Comparison of ENCODE assay signal across 8 mouse cellular contexts in genomic region chr6:120491862-120492498, GRCm38 (mm10). TPM values are rescaled to one million over a fixed set of nuclear protein-coding genes. Genes with fewer than 3 reads are reported as not detected.
A peak's percentile ranks its signal among the peaks of the same experiment; 100 is the strongest.
DNase-seq lines count a peak whose midpoint lies in the region; ATAC-seq and TF ChIP-seq lines count a peak whose summit lies in the region.

No protein-coding gene starts in this region.

- H3K4me3 ChIP-seq in layer of hippocampus, adult 2 months, result peak overlapping the region; percentile 76
- H3K4me3 ChIP-seq in forebrain, embryonic 16.5 days (replicated peaks; ENCODE audit: low read length), result peak overlapping the region; percentile 79
- H3K4me3 ChIP-seq in liver, embryonic 15.5 days (replicated peaks), result peak overlapping the region; percentile 54
- H3K4me3 ChIP-seq in olfactory bulb, adult 2 months (ENCODE audit: insufficient read depth, low read depth, low read length), result peak overlapping the region; percentile 89

- DNase-seq in layer of hippocampus, adult 2 months (ENCODE audit: low spot score in 2 of 2), result no peak
- DNase-seq in layer of hippocampus, postnatal 14 days (ENCODE audit: low spot score in 2 of 2), result no peak
- DNase-seq in c-Kit-positive CD71-positive TER-119-positive erythroid progenitor cells, embryonic 14.5 days (ENCODE audit: low spot score), result no peak
- no peak for DNase-seq in cerebellum, adult 11 months

- ATAC-seq in forebrain, embryonic 16.5 days, result no peak
- ATAC-seq in liver, embryonic 15.5 days (ENCODE audit: insufficient read depth), result no peak
- ATAC-seq in monocyte, adult 5-6 weeks (replicated peaks; ENCODE audit: insufficient number of reproducible peaks, low FRiP score, low TSS enrichment, poor library complexity, severe bottlenecking), result no peak

- no peak for TF ChIP-seq CTCF in layer of hippocampus, adult 2 months (conservative IDR thresholded peaks at IDR 0.05)
- no peak for TF ChIP-seq CTCF in olfactory bulb, adult 2 months (IDR thresholded peaks at IDR 0.05; ENCODE audit: insufficient read depth, low read depth, low read length)

- H3K4me2 ChIP-seq in forebrain, embryonic 16.5 days (ENCODE audit: low read length), result peak overlapping the region; percentile 73
- H3K4me2 ChIP-seq in liver, embryonic 15.5 days, result peak overlapping the region; percentile 76

- 12% methylated on average over 20 of the region's 22 CpGs for WGBS in forebrain, embryonic 16.5 days
- WGBS in liver, embryonic 15.5 days (ENCODE audit: insufficient replicate concordance), result 10% methylated on average over 22 of the region's 22 CpGs
- 15% methylated on average over 22 of the region's 22 CpGs for WGBS in olfactory bulb, adult 2 months

- H3K4me1 ChIP-seq in forebrain, embryonic 16.5 days (replicated peaks; ENCODE audit: control insufficient read depth, insufficient read depth, low read length), result peaks cover 39% of the 10 kb centered on the region
- H3K4me1 ChIP-seq in liver, embryonic 15.5 days (replicated peaks), result peaks cover 25% of the 10 kb centered on the region
- H3K4me1 ChIP-seq in olfactory bulb, adult 2 months (ENCODE audit: control insufficient read depth, insufficient read depth, low read length), result peaks cover 46% of the 10 kb centered on the region

- TF ChIP-seq POLR2A in olfactory bulb, adult 2 months (IDR thresholded peaks at IDR 0.05; ENCODE audit: insufficient read depth, low read depth, low read length), result no peak

- H3K9me3 ChIP-seq in forebrain, embryonic 16.5 days (ENCODE audit: control insufficient read depth, low read length), result no peaks in the 10 kb centered on the region
- H3K9me3 ChIP-seq in liver, embryonic 15.5 days (replicated peaks), result no peaks in the 10 kb centered on the region

- peak overlapping the region; percentile 87 for H3K9ac ChIP-seq in forebrain, embryonic 16.5 days (replicated peaks; ENCODE audit: low read depth, low read length)
- H3K9ac ChIP-seq in liver, embryonic 15.5 days, result no peak overlapping the region

- H3K27ac ChIP-seq in layer of hippocampus, adult 2 months, result peak overlapping the region; percentile 97
- H3K27ac ChIP-seq in forebrain, embryonic 16.5 days (ENCODE audit: low read length), result no peak overlapping the region
- no peak overlapping the region for H3K27ac ChIP-seq in liver, embryonic 15.5 days (replicated peaks)
- peak overlapping the region; percentile 27; the same call in 1 of the 2 replicates for H3K27ac ChIP-seq in olfactory bulb, adult 2 months (ENCODE audit: insufficient read depth, low read depth, low read length)

- H3K27me3 ChIP-seq in forebrain, embryonic 16.5 days (replicated peaks; ENCODE audit: control insufficient read depth, insufficient read depth, low read length), result no peaks in the 10 kb centered on the region
- H3K27me3 ChIP-seq in liver, embryonic 15.5 days, result peaks cover 85% of the 10 kb centered on the region

- H3K36me3 ChIP-seq in forebrain, embryonic 16.5 days (ENCODE audit: control insufficient read depth, insufficient read depth), result no peaks in the 10 kb centered on the region
- H3K36me3 ChIP-seq in liver, embryonic 15.5 days (replicated peaks), result no peaks in the 10 kb centered on the region

RNA-seq across cellular contexts. Expression of gene Tmem121b, which starts 1.6 kb away (rescaled TPM):
- total RNA-seq in layer of hippocampus, adult 2 months (2021), result 10 to 100 TPM; 38.2 to 38.6 TPM
- total RNA-seq in layer of hippocampus, postnatal 14 days (2021), result 10 to 100 TPM; 41.3 to 42.2 TPM
- 3.3 and 3.5 TPM in 2 replicates for polyA plus RNA-seq in forebrain, embryonic 16.5 days (2015; fragmentation: Nextera tagmentation; extraction: Ambion mirVana)
- polyA plus RNA-seq in liver, embryonic 15.5 days (2015; fragmentation: Nextera tagmentation; extraction: Ambion mirVana), result not detected in 2 replicates
- not detected in 2 replicates for polyA plus RNA-seq in olfactory bulb, adult 2 months (2012; ENCODE audit: insufficient read depth, insufficient read length, low replicate concordance, missing spikeins)
- total RNA-seq in monocyte, adult 5-6 weeks (2017), result 4.9 to 12.3 TPM (median 10.3 TPM) in 3 replicates

RNA-seq across cellular contexts. Expression of gene Il17ra, which starts 28.9 kb away (rescaled TPM):
- total RNA-seq in layer of hippocampus, adult 2 months (2021), result 1 to 10 TPM; 6.7 to 8.1 TPM
- total RNA-seq in layer of hippocampus, postnatal 14 days (2021), result 1 to 10 TPM; 5.0 to 6.6 TPM
- 4.6 and 5.3 TPM in 2 replicates for polyA plus RNA-seq in forebrain, embryonic 16.5 days (2015; fragmentation: Nextera tagmentation; extraction: Ambion mirVana)
- 10.4 and 12.1 TPM in 2 replicates for polyA plus RNA-seq in liver, embryonic 15.5 days (2015; fragmentation: Nextera tagmentation; extraction: Ambion mirVana)
- 39.1 TPM in 1 of 2 replicates, not detected in the other for polyA plus RNA-seq in olfactory bulb, adult 2 months (2012; ENCODE audit: insufficient read depth, insufficient read length, low replicate concordance, missing spikeins)
- total RNA-seq in monocyte, adult 5-6 weeks (2017), result 155 to 206 TPM (median 192 TPM) in 3 replicates

RNA-seq across cellular contexts. Expression of gene Hdhd5, which starts 39.1 kb away (rescaled TPM):
- total RNA-seq in layer of hippocampus, adult 2 months (2021), result 10 to 100 TPM; 32.3 to 40.2 TPM
- 10 to 100 TPM; 34.2 to 38.1 TPM for total RNA-seq in layer of hippocampus, postnatal 14 days (2021)
- 15.3 and 16.4 TPM in 2 replicates for polyA plus RNA-seq in forebrain, embryonic 16.5 days (2015; fragmentation: Nextera tagmentation; extraction: Ambion mirVana)
- 9.9 and 11.6 TPM in 2 replicates for polyA plus RNA-seq in liver, embryonic 15.5 days (2015; fragmentation: Nextera tagmentation; extraction: Ambion mirVana)
- not detected in 2 replicates for polyA plus RNA-seq in olfactory bulb, adult 2 months (2012; ENCODE audit: insufficient read depth, insufficient read length, low replicate concordance, missing spikeins)
- total RNA-seq in monocyte, adult 5-6 weeks (2017), result 31.1 to 77.0 TPM (median 45.3 TPM) in 3 replicates

Comparison
In these comparisons a context has a peak if more than half of its experiments do, and no peak if none do; other contexts are left out.
1. H3K27ac ChIP-seq: peak in layer of hippocampus, adult 2 months (single experiment) and olfactory bulb, adult 2 months (single experiment); none in forebrain, embryonic 16.5 days (single experiment) and liver, embryonic 15.5 days (single experiment).
2. RNA of gene Il17ra, which starts 28.9 kb away (total RNA-seq): 155 to 206 TPM in monocyte, adult 5-6 weeks; 6.7 to 8.1 TPM in layer of hippocampus, adult 2 months and 5.0 to 6.6 TPM in layer of hippocampus, postnatal 14 days; every median in the first group is over 10 times any median in the second.
3. Peak in every context shown above with its lines, with median percentiles within 50 percentile points of each other: H3K4me3 ChIP-seq.